Comparison of ENCODE assay signal across 10 mouse cellular contexts in genomic region chr17:56693395-56693794, GRCm38 (mm10). TPM values are rescaled to one million over a fixed set of nuclear protein-coding genes. Genes with fewer than 3 reads are reported as not detected.
DNase-seq lines count a peak whose midpoint lies in the region; ATAC-seq and TF ChIP-seq lines count a peak whose summit lies in the region.
"Had no signal": no experiment of that assay in that cellular context is flagged by ENCODE, and none has a peak within 500 bp of the region (broad histone marks: within the 10 kb centered on the region; RNA-seq: fewer than 3 reads in every experiment).

No protein-coding gene starts in this region.

- no peak for TF ChIP-seq POLR2A in limb, embryonic 14.5 days (IDR thresholded peaks at IDR 0.05; ENCODE audit: borderline replicate concordance, extremely low read depth, insufficient read depth, insufficient read length)

- intact Hi-C loops in left cerebral cortex, adult 2 months (cut with DNase I), result no loop called here

- no peak for TF ChIP-seq CTCF in left cerebral cortex, adult 2 months (IDR thresholded peaks at IDR 0.05)

- 0 out of 2 replicates have a peak overlapping the region, but pooled peaks have one; percentile 42 for H3K27ac ChIP-seq in forebrain, embryonic 12.5 days
- H3K27ac ChIP-seq in forebrain, embryonic 10.5 days, result no peak overlapping the region
- peak overlapping the region; percentile 73 for H3K27ac ChIP-seq in left cerebral cortex, adult 2 months
- H3K27ac ChIP-seq in embryonic facial prominence, embryonic 13.5 days, result peak overlapping the region; percentile 45
- 0 out of 2 replicates have a peak overlapping the region, but pooled peaks have one; percentile 30 for H3K27ac ChIP-seq in limb, embryonic 14.5 days (replicated peaks; ENCODE audit: low read depth, low read length)
- H3K27ac ChIP-seq: liver, embryonic 13.5 days had no signal

- peaks cover 11% of the 10 kb centered on the region; the same call in 1 of the 2 replicates for H3K4me1 ChIP-seq in forebrain, embryonic 12.5 days
- no peaks in the 10 kb centered on the region for H3K4me1 ChIP-seq in forebrain, embryonic 10.5 days
- peaks cover 29% of the 10 kb centered on the region for H3K4me1 ChIP-seq in embryonic facial prominence, embryonic 13.5 days
- 0 out of 2 replicates have a peak, but pooled peaks cover 3% of the 10 kb centered on the region for H3K4me1 ChIP-seq in limb, embryonic 14.5 days (ENCODE audit: control insufficient read depth, insufficient read depth, low read length)

- no peak for ATAC-seq in forebrain, embryonic 12.5 days (ENCODE audit: low FRiP score)
- no peak for ATAC-seq in embryonic facial prominence, embryonic 13.5 days (ENCODE audit: insufficient number of reproducible peaks, insufficient read depth, low FRiP score, low TSS enrichment, low read depth)
- peak; percentile 23; the same call in 1 of the 2 replicates for ATAC-seq in limb, embryonic 14.5 days (ENCODE audit: low FRiP score, low read depth)

- WGBS in forebrain, embryonic 12.5 days, result 90% methylated on average over 1 of the region's 1 CpGs
- WGBS in forebrain, embryonic 10.5 days, result 82% methylated on average over 1 of the region's 1 CpGs
- 50% methylated on average over 1 of the region's 1 CpGs for WGBS in embryonic facial prominence, embryonic 13.5 days
- 47% methylated on average over 1 of the region's 1 CpGs for WGBS in limb, embryonic 14.5 days

- no peak overlapping the region for H3K4me2 ChIP-seq in forebrain, embryonic 12.5 days
- H3K4me2 ChIP-seq in embryonic facial prominence, embryonic 13.5 days, result peak overlapping the region; percentile 16; the same call in 1 of the 2 replicates
- no peak overlapping the region for H3K4me2 ChIP-seq in limb, embryonic 14.5 days (replicated peaks; ENCODE audit: low read depth, low read length, severe bottlenecking)
- H3K4me2 ChIP-seq: liver, embryonic 13.5 days had no signal

- H3K4me3 ChIP-seq in forebrain, embryonic 12.5 days (replicated peaks), result no peak overlapping the region
- no peak overlapping the region for H3K4me3 ChIP-seq in forebrain, embryonic 10.5 days
- H3K4me3 ChIP-seq in left cerebral cortex, adult 2 months, result no peak overlapping the region
- no peak overlapping the region for H3K4me3 ChIP-seq in embryonic facial prominence, embryonic 13.5 days
- H3K4me3 ChIP-seq in limb, embryonic 14.5 days (replicated peaks; ENCODE audit: low read length), result no peak overlapping the region
- H3K4me3 ChIP-seq: liver, embryonic 13.5 days had no signal

- H3K9ac ChIP-seq in forebrain, embryonic 12.5 days, result no peak overlapping the region
- H3K9ac ChIP-seq in embryonic facial prominence, embryonic 13.5 days, result peak overlapping the region; percentile 51
- H3K9ac ChIP-seq in limb, embryonic 14.5 days (ENCODE audit: low read depth, low read length, severe bottlenecking), result no peak overlapping the region
- H3K9ac ChIP-seq: liver, embryonic 13.5 days had no signal

- no peaks in the 10 kb centered on the region for H3K9me3 ChIP-seq in forebrain, embryonic 12.5 days
- no peaks in the 10 kb centered on the region for H3K9me3 ChIP-seq in forebrain, embryonic 10.5 days
- H3K9me3 ChIP-seq in embryonic facial prominence, embryonic 13.5 days, result no peaks in the 10 kb centered on the region
- no peaks in the 10 kb centered on the region for H3K9me3 ChIP-seq in limb, embryonic 14.5 days (ENCODE audit: control insufficient read depth, low read length)
- H3K9me3 ChIP-seq: liver, embryonic 13.5 days had no signal

- H3K36me3 ChIP-seq in forebrain, embryonic 12.5 days (replicated peaks), result peaks cover 95% of the 10 kb centered on the region
- H3K36me3 ChIP-seq in forebrain, embryonic 10.5 days (replicated peaks), result peaks cover 100% of the 10 kb centered on the region
- peaks cover 96% of the 10 kb centered on the region for H3K36me3 ChIP-seq in embryonic facial prominence, embryonic 13.5 days
- H3K36me3 ChIP-seq in limb, embryonic 14.5 days (ENCODE audit: control insufficient read depth, insufficient read depth, low read length), result peaks cover 86% of the 10 kb centered on the region

- H3K27me3 ChIP-seq in forebrain, embryonic 12.5 days, result no peaks in the 10 kb centered on the region
- H3K27me3 ChIP-seq in forebrain, embryonic 10.5 days (ENCODE audit: poor library complexity, severe bottlenecking), result no peaks in the 10 kb centered on the region
- H3K27me3 ChIP-seq in embryonic facial prominence, embryonic 13.5 days, result no peaks in the 10 kb centered on the region
- no peaks in the 10 kb centered on the region for H3K27me3 ChIP-seq in limb, embryonic 14.5 days (ENCODE audit: control insufficient read depth, insufficient read depth, low read length)
- H3K27me3 ChIP-seq: liver, embryonic 13.5 days had no signal

- no peak for DNase-seq in forebrain, embryonic 10.5 days (ENCODE audit: extremely low spot score, low spot score)
- DNase-seq in left cerebral cortex, adult 2 months (ENCODE audit: extremely low spot score in 1 of 2, low spot score in 2 of 2), result no peak
- DNase-seq in left cerebral cortex, adult 9 months (ENCODE audit: low spot score in 2 of 2), result no peak
- DNase-seq in limb, embryonic 14.5 days (ENCODE audit: low spot score), result no peak
- no peak for DNase-seq in right cerebral cortex, postnatal 4 days
- DNase-seq in frontal cortex, adult 2 months (ENCODE audit: extremely low spot score in 1 of 2, low spot score in 1 of 2), result no peak
- DNase-seq: liver, embryonic 13.5 days; thymus, postnatal 36 days had no signal

RNA-seq across cellular contexts. Expression of gene Ranbp3, which starts 20.3 kb away (rescaled TPM):
- polyA plus RNA-seq in forebrain, embryonic 12.5 days (2016; fragmentation: Nextera tagmentation; extraction: Ambion mirVana), result 119 and 121 TPM in 2 replicates
- polyA plus RNA-seq in forebrain, embryonic 10.5 days (2016; fragmentation: Nextera tagmentation; extraction: Ambion mirVana), result 144 and 147 TPM in 2 replicates
- 100 to 1,000 TPM in 1 of 2 experiments, 10 to 100 TPM in 1; 92.7 to 101 TPM for total RNA-seq in left cerebral cortex, adult 2 months (2021)
- 98.4 and 105 TPM in 2 replicates for polyA plus RNA-seq in embryonic facial prominence, embryonic 13.5 days (2015; fragmentation: Nextera tagmentation; extraction: Ambion mirVana)
- 139 and 154 TPM in 2 replicates for polyA plus RNA-seq in limb, embryonic 14.5 days (2012; rRNA removed)
- polyA plus RNA-seq in limb, embryonic 14.5 days (2014; fragmentation: Nextera tagmentation; extraction: Ambion mirVana), result 86.3 and 93.8 TPM in 2 replicates
- polyA plus RNA-seq in frontal cortex, adult 2 months (2012; rRNA removed), result 103 and 110 TPM in 2 replicates

RNA-seq across cellular contexts. Expression of gene Ndufa11, which starts 24.2 kb away (rescaled TPM):
- 316 and 323 TPM in 2 replicates for polyA plus RNA-seq in forebrain, embryonic 12.5 days (2016; fragmentation: Nextera tagmentation; extraction: Ambion mirVana)
- 366 and 374 TPM in 2 replicates for polyA plus RNA-seq in forebrain, embryonic 10.5 days (2016; fragmentation: Nextera tagmentation; extraction: Ambion mirVana)
- 100 to 1,000 TPM; 202 to 208 TPM for total RNA-seq in left cerebral cortex, adult 2 months (2021)
- 397 and 420 TPM in 2 replicates for polyA plus RNA-seq in embryonic facial prominence, embryonic 13.5 days (2015; fragmentation: Nextera tagmentation; extraction: Ambion mirVana)
- 251 and 322 TPM in 2 replicates for polyA plus RNA-seq in limb, embryonic 14.5 days (2012; rRNA removed)
- 469 and 480 TPM in 2 replicates for polyA plus RNA-seq in limb, embryonic 14.5 days (2014; fragmentation: Nextera tagmentation; extraction: Ambion mirVana)
- polyA plus RNA-seq in frontal cortex, adult 2 months (2012; rRNA removed), result 336 and 372 TPM in 2 replicates

RNA-seq across cellular contexts. Expression of gene Vmac, which starts 24.4 kb away (rescaled TPM):
- polyA plus RNA-seq in forebrain, embryonic 12.5 days (2016; fragmentation: Nextera tagmentation; extraction: Ambion mirVana), result 15.3 and 15.9 TPM in 2 replicates
- polyA plus RNA-seq in forebrain, embryonic 10.5 days (2016; fragmentation: Nextera tagmentation; extraction: Ambion mirVana), result 11.1 and 12.2 TPM in 2 replicates
- 10 to 100 TPM in 1 of 2 experiments, 1 to 10 TPM in 1; 8.8 to 12.7 TPM for total RNA-seq in left cerebral cortex, adult 2 months (2021)
- 19.2 and 24.6 TPM in 2 replicates for polyA plus RNA-seq in embryonic facial prominence, embryonic 13.5 days (2015; fragmentation: Nextera tagmentation; extraction: Ambion mirVana)
- polyA plus RNA-seq in limb, embryonic 14.5 days (2012; rRNA removed), result 23.4 and 24.1 TPM in 2 replicates
- 24.1 and 25.0 TPM in 2 replicates for polyA plus RNA-seq in limb, embryonic 14.5 days (2014; fragmentation: Nextera tagmentation; extraction: Ambion mirVana)
- 18.7 and 22.4 TPM in 2 replicates for polyA plus RNA-seq in frontal cortex, adult 2 months (2012; rRNA removed)
